Mouse (Mus musculus) WW6 (cell line): Measurements from ENCODE around the gene Vmn2r81.
"Not testable (repeated sequence)": the region's sequence is repeated elsewhere in the genome, so short reads cannot be mapped to it uniquely, and the experiment has no call there.

Experiments used
- DNase-seq: peaks from one replicate; pipeline ENCODE4 v3.0.0-alpha.2; 2013; ENCODE audit warnings: low read depth, low spot score

Gene Vmn2r81

DNA sequence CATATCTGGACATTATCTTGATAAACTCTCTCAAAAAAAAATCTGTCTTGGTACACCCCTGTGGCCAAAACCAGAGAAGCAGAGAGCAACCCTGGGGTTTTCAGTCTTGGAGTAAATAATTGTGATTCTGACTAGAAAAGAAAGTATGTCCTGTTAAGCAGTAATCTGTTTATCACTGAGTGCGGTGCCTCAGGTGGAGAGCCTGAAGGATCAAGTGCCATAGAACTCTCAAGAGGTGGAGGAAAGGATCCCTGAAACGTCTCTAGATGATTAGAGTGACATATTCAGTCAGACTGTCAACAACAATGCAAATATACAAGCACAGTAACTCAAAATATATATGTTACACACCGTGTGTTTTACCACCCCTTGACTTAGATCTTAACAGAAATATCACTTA, at the start of gene Vmn2r81:
Gene Vmn2r81 (plus strand): TSS at position 301 of the 400 bp plus-strand sequence.
- not testable (repeated sequence) for DNase-seq

- DNase-seq: peak; percentile 16
Measured at GRCm38 (mm10) chr10:79199973-79200372, 47.5 kb upstream of the Vmn2r81 start.

- no peak for DNase-seq
Measured at GRCm38 (mm10) chr10:79220432-79220831, 27.1 kb upstream of the Vmn2r81 start.

GRCm38 (mm10) chr10:79221606-79222005, 25.9 kb upstream of the Vmn2r81 start:
- DNase-seq: no peak

DNA sequence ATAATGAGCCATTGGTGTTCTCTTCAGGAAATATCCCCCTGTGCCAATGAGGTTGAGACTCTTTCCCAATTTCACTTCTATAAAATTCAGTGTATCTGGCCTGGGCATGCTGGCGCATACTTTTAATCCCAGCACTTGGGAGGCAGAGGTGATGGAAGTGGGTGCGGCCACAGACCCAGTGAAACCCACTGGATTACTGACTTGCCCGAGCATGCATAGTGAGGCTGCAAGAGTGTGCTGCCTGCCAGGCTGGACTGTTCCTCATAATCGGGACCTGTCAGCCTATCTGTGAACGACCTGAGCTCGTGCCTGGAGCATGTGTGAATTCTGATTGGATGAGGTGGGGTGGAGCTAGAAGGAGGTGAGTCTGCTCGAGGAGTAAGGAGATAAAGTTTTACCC, 25.3 kb upstream of the Vmn2r81 start:
- no peak for DNase-seq

GRCm38 (mm10) chr10:79322033-79322736, 74.7 kb downstream of the Vmn2r81 start:
- not testable (repeated sequence) for DNase-seq

- no peak for DNase-seq
Measured at GRCm38 (mm10) chr10:79322737-79323086, 75.2 kb downstream of the Vmn2r81 start.
